Mouse (Mus musculus): ENCODE data around the gene Chd4.

- TF ChIP-seq GATA1 (IDR thresholded peaks at IDR 0.05; ENCODE audit: low read length) (no peak), TAL1 (IDR thresholded peaks at IDR 0.05; ENCODE audit: low read length) (no peak)
Measured at GRCm38 (mm10) chr6:125129710-125130402, 34.1 kb downstream of the Chd4 start.
